Mouse (Mus musculus) liver, embryonic 11.5 days (tissue): Measurements from ENCODE around the gene Pmpcb. TPM values are rescaled to one million over a fixed set of nuclear protein-coding genes. Genes with fewer than 3 reads are reported as not detected.

ENCODE experiments used
- ATAC-seq: fragments of 200-750 bp; cut with Nextera tagmentation; replicated peaks from 2 replicates; pipeline ENCODE4 v1.8.0; 2017; ENCODE audit warnings: moderate number of reproducible peaks, mild to moderate bottlenecking, moderate TSS enrichment, moderate library complexity; ENCODE audit not compliant: low FRiP score
- DNase-seq: peaks from one replicate; pipeline ENCODE4 v3.0.0-alpha.2; 2017; ENCODE audit warnings: low spot score
- H3K27ac ChIP-seq: fragments of 300-500 bp; sonication (generic); 2 replicates; pipeline ENCODE4 v1.5.1; 2014; ENCODE audit warnings: mild to moderate bottlenecking, low read depth, low read length, control low read depth
- H3K27me3 ChIP-seq: fragments of 300-500 bp; sonication (generic); replicated peaks from 2 replicates; pipeline ENCODE4 v1.6.1; 2014; ENCODE audit warnings: low read length, mixed read lengths; ENCODE audit not compliant: control insufficient read depth, insufficient read depth
- H3K36me3 ChIP-seq: fragments of 300-500 bp; sonication (generic); 2 replicates; pipeline ENCODE4 v1.6.1; 2014; ENCODE audit warnings: mild to moderate bottlenecking, low read length, moderate library complexity, mixed read lengths; ENCODE audit not compliant: control insufficient read depth, insufficient read depth
- H3K4me1 ChIP-seq: fragments of 300-500 bp; sonication (generic); replicated peaks from 2 replicates; pipeline ENCODE4 v1.6.1; 2014; ENCODE audit warnings: low read length, mixed read lengths; ENCODE audit not compliant: control insufficient read depth, insufficient read depth
- H3K4me2 ChIP-seq: fragments of 300-500 bp; sonication (generic); 2 replicates; pipeline ENCODE4 v1.6.1; 2014; ENCODE audit warnings: mild to moderate bottlenecking, control low read depth, moderate library complexity
- H3K4me3 ChIP-seq: fragments of 300-500 bp; sonication (generic); 2 replicates; pipeline ENCODE4 v1.5.1; 2014; ENCODE audit warnings: low read depth, low read length, control low read depth
- H3K9ac ChIP-seq: fragments of 300-500 bp; sonication (generic); 2 replicates; pipeline ENCODE4 v1.6.1; 2014; ENCODE audit warnings: low read depth, low read length, control low read depth
- H3K9me3 ChIP-seq: fragments of 300-500 bp; sonication (generic); 2 replicates; pipeline ENCODE4 v1.6.1; 2016; ENCODE audit warnings: low read length, inconsistent platforms, mixed read lengths; ENCODE audit not compliant: control insufficient read depth
- WGBS: fragments of 180-500 bp; shearing (Covaris S2); extraction: QIAGEN DNeasy Blood & Tissue Kit; methylation state at CpG from one replicate; pipeline ENCODE4 v1.1.7; 2014; 5-methylcytosine and 5-hydroxymethylcytosine counted together
- polyA plus RNA-seq: library from polyadenylated mRNA; unstranded; fragments of >200 nt; fragmentation: Nextera tagmentation; extraction: Ambion mirVana; gene quantifications from 2 replicates; pipeline ENCODE4 v1.2.1, GENCODE M21; 2014

The Pmpcb gene
- polyA plus RNA-seq, 1 experiment from 2014 or later = 90.9 TPM

DNA sequence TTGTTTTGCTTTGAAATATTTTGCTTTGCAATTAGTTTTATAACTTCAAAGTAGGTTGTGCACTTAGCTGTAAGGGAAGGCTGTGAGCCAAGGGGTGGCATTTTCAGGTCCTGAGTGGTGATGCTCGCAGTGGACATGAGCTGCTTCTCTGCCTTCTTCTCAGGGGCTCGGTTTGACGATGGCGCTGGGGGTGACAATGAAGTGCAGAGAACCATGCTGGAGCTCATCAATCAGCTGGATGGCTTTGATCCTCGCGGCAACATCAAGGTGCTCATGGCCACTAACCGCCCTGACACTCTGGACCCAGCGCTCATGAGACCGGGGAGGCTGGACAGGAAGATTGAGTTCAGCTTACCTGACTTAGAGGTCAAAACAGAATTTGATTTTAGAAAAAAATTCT is 66.0 kb downstream of the Pmpcb start:
- WGBS = 95% methylated on average over 9 of the region's 9 CpGs
- H3K9me3 ChIP-seq = no peaks in the 10 kb centered on the region
- peaks cover 24% of the 10 kb centered on the region for H3K36me3 ChIP-seq
- H3K27ac ChIP-seq = no peak overlapping the region
- H3K27me3 ChIP-seq = no peaks in the 10 kb centered on the region
- no peak overlapping the region for H3K4me3 ChIP-seq
- DNase-seq = no peak
- ATAC-seq = no peak
- H3K4me1 ChIP-seq = no peaks in the 10 kb centered on the region
- H3K9ac ChIP-seq = no peak overlapping the region
- no peak overlapping the region for H3K4me2 ChIP-seq

- H3K4me3 ChIP-seq = no peak overlapping the region
- H3K4me2 ChIP-seq = no peak overlapping the region
- DNase-seq (no peak), ATAC-seq (no peak)
- peaks cover 24% of the 10 kb centered on the region for H3K36me3 ChIP-seq
- H3K27ac ChIP-seq = no peak overlapping the region
- H3K9ac ChIP-seq = no peak overlapping the region
- H3K4me1 ChIP-seq = no peaks in the 10 kb centered on the region
- H3K9me3 ChIP-seq = no peaks in the 10 kb centered on the region
- H3K27me3 ChIP-seq = no peaks in the 10 kb centered on the region
- WGBS = 96% methylated on average over 12 of the region's 12 CpGs
Observed at GRCm38 (mm10) chr5:21803691-21804188, 66.8 kb downstream of the Pmpcb start.

GRCm38 (mm10) chr5:21804837-21805236 is 67.9 kb downstream of the Pmpcb start:
- Histone ChIP-seq H3K4me3 (no peak overlapping the region), H3K9me3 (no peaks in the 10 kb centered on the region), H3K4me1 (no peaks in the 10 kb centered on the region), H3K9ac (no peak overlapping the region), H3K27ac (no peak overlapping the region), H3K4me2 (no peak overlapping the region), H3K27me3 (no peaks in the 10 kb centered on the region), H3K36me3 (peaks cover 20% of the 10 kb centered on the region)
- 50% methylated on average over 4 of the region's 4 CpGs for WGBS
- ATAC-seq = no peak
- no peak for DNase-seq

Other genes with a start within 250 kb of the Pmpcb start
- 3.6 and 5.9 TPM in 2 replicates for gene Lrrc17, start 193.6 kb upstream of the Pmpcb start, polyA plus RNA-seq
- 0.23 and 0.32 TPM in 2 replicates for gene Fbxl13, start 91.5 kb upstream of the Pmpcb start, polyA plus RNA-seq
- gene Armc10, start 91.3 kb upstream of the Pmpcb start, polyA plus RNA-seq = 29.7 and 29.8 TPM in 2 replicates
- gene Napepld, start 35.7 kb upstream of the Pmpcb start, polyA plus RNA-seq = 3.6 and 3.9 TPM in 2 replicates
- gene Dnajc2, start 48.1 kb downstream of the Pmpcb start, polyA plus RNA-seq = 99.9 and 104 TPM in 2 replicates
- 229 and 246 TPM in 2 replicates for gene Psmc2, start 48.1 kb downstream of the Pmpcb start, polyA plus RNA-seq
- gene Slc26a5, start 128.5 kb downstream of the Pmpcb start, polyA plus RNA-seq = 0.06 TPM in 1 of 2 replicates, not detected in the other